Comparison of ENCODE assay signal across 21 mouse cellular contexts in genomic region chr3:52894812-52895211, GRCm38 (mm10).
"Had no signal": no experiment of that assay in that cellular context is flagged by ENCODE, and none has a peak within 500 bp of the region (broad histone marks: within the 10 kb centered on the region; RNA-seq: fewer than 3 reads in every experiment).

No protein-coding gene starts in this region.

- H3K4me1 ChIP-seq: limb, embryonic 12.5 days; limb, embryonic 15.5 days; midbrain, embryonic 12.5 days; midbrain, embryonic 15.5 days; neural tube, embryonic 12.5 days; neural tube, embryonic 15.5 days had no signal

- DNase-seq: kidney, adult 8-10 months; kidney, postnatal 10 days; left cerebral cortex, postnatal 4 days; liver, postnatal 0 days; lung, embryonic 14.5 days; right cerebral cortex, adult 18-20 months; right cerebral cortex, postnatal 14 days; right cerebral cortex, postnatal 4 days; thymus, postnatal 25 days had no signal

- H3K27me3 ChIP-seq: kidney, embryonic 15.5 days; limb, embryonic 12.5 days; limb, embryonic 15.5 days; midbrain, embryonic 12.5 days; midbrain, embryonic 15.5 days; neural tube, embryonic 12.5 days; neural tube, embryonic 15.5 days had no signal

- H3K36me3 ChIP-seq: kidney, embryonic 15.5 days; limb, embryonic 12.5 days; limb, embryonic 15.5 days; midbrain, embryonic 12.5 days; midbrain, embryonic 15.5 days; neural tube, embryonic 12.5 days; neural tube, embryonic 15.5 days had no signal

- H3K4me3 ChIP-seq: kidney, embryonic 15.5 days; limb, embryonic 12.5 days; limb, embryonic 15.5 days; midbrain, embryonic 12.5 days; midbrain, embryonic 15.5 days; neural tube, embryonic 12.5 days; neural tube, embryonic 15.5 days had no signal

- H3K4me2 ChIP-seq: kidney, embryonic 15.5 days; limb, embryonic 12.5 days; limb, embryonic 15.5 days; liver, embryonic 11.5 days; lung, embryonic 14.5 days; midbrain, embryonic 12.5 days; midbrain, embryonic 15.5 days; neural tube, embryonic 12.5 days; neural tube, embryonic 15.5 days had no signal

- H3K9me3 ChIP-seq: kidney, embryonic 15.5 days; limb, embryonic 12.5 days; limb, embryonic 15.5 days; midbrain, embryonic 12.5 days; midbrain, embryonic 15.5 days; neural tube, embryonic 12.5 days; neural tube, embryonic 15.5 days had no signal

- H3K9ac ChIP-seq: kidney, embryonic 15.5 days; limb, embryonic 12.5 days; limb, embryonic 15.5 days; liver, embryonic 14.5 days; liver, postnatal 0 days; lung, embryonic 14.5 days; midbrain, embryonic 12.5 days; midbrain, embryonic 15.5 days; neural tube, embryonic 12.5 days; neural tube, embryonic 15.5 days had no signal

- H3K27ac ChIP-seq: kidney, embryonic 15.5 days; limb, embryonic 12.5 days; limb, embryonic 15.5 days; liver, embryonic 14.5 days; macrophage; midbrain, embryonic 12.5 days; midbrain, embryonic 15.5 days; neural tube, embryonic 12.5 days; neural tube, embryonic 15.5 days; stomach, postnatal 0 days had no signal

- ATAC-seq: liver, postnatal 0 days; lung, postnatal 0 days; midbrain, embryonic 15.5 days had no signal
